Mouse (Mus musculus) megakaryocyte, embryonic 14.5 days (primary cell): ENCODE results near the gene Inpp5d.

Source experiments
- FLI1 ChIP-seq: IDR thresholded peaks from 2 replicates; pipeline ENCODE4 v1.6.1; 2012; ENCODE audit warnings: low read length, inconsistent platforms, mixed read lengths
- GATA1 ChIP-seq: IDR thresholded peaks from 3 replicates; pipeline ENCODE4 v1.6.1; 2012; ENCODE audit warnings: mixed read lengths, low read length, inconsistent platforms, borderline replicate concordance

- TF ChIP-seq GATA1 (no peak), FLI1 (no peak)
These were observed 39.0 kb downstream of the Inpp5d start for GRCm38 (mm10) chr1:87658937-87659617.
